Mouse (Mus musculus) neural tube, embryonic 12.5 days (tissue): ENCODE results near the gene Nptxr. TPM values are rescaled to one million over a fixed set of nuclear protein-coding genes. Genes with fewer than 3 reads are reported as not detected.

Experiments used
- ATAC-seq: fragments of 200-750 bp; cut with Nextera tagmentation; 2 replicates; pipeline ENCODE4 v1.8.0; 2017; ENCODE audit warnings: low read depth, mild to moderate bottlenecking, moderate TSS enrichment, moderate library complexity; ENCODE audit not compliant: low FRiP score
- H3K27ac ChIP-seq: fragments of 300-500 bp; sonication (generic); 2 replicates; pipeline ENCODE4 v1.5.1; 2016
- H3K27me3 ChIP-seq: fragments of 300-500 bp; sonication (generic); replicated peaks from 2 replicates; pipeline ENCODE4 v1.6.1; 2016; ENCODE audit warnings: mild to moderate bottlenecking
- H3K36me3 ChIP-seq: fragments of 300-500 bp; sonication (generic); 2 replicates; pipeline ENCODE4 v1.6.1; 2016; ENCODE audit warnings: mild to moderate bottlenecking
- H3K4me1 ChIP-seq: fragments of 300-500 bp; sonication (generic); 2 replicates; pipeline ENCODE4 v1.6.1; 2016
- H3K4me2 ChIP-seq: fragments of 300-500 bp; sonication (generic); replicated peaks from 2 replicates; pipeline ENCODE4 v1.6.1; 2016; ENCODE audit warnings: mild to moderate bottlenecking
- H3K4me3 ChIP-seq: fragments of 300-500 bp; sonication (generic); 2 replicates; pipeline ENCODE4 v1.5.1; 2016
- H3K9ac ChIP-seq: fragments of 300-500 bp; sonication (generic); 2 replicates; pipeline ENCODE4 v1.6.1; 2016; ENCODE audit warnings: mild to moderate bottlenecking
- H3K9me3 ChIP-seq: fragments of 300-500 bp; sonication (generic); 2 replicates; pipeline ENCODE4 v1.6.1; 2016; ENCODE audit warnings: mild to moderate bottlenecking
- WGBS: fragments of 180-500 bp; shearing (Covaris S2); methylation state at CpG from one replicate; pipeline ENCODE4 v1.1.7; 2016; 5-methylcytosine and 5-hydroxymethylcytosine counted together
- polyA plus RNA-seq: library from polyadenylated mRNA; unstranded; fragments of >200 nt; fragmentation: Nextera tagmentation; extraction: Ambion mirVana; gene quantifications from 2 replicates; pipeline ENCODE4 v1.2.1, GENCODE M21; 2016

The Nptxr gene
- polyA plus RNA-seq, 1 experiment from 2014 or later = 13.6 TPM

- Histone ChIP-seq H3K4me1 (peaks cover 74% of the 10 kb centered on the region), H3K9ac (0 out of 2 replicates have a peak overlapping the region, but pooled peaks have one; percentile 29), H3K4me2 (peak overlapping the region; percentile 49), H3K4me3 (no peak overlapping the region), H3K36me3 (peaks cover 44% of the 10 kb centered on the region), H3K27ac (no peak overlapping the region), H3K27me3 (no peaks in the 10 kb centered on the region), H3K9me3 (no peaks in the 10 kb centered on the region)
- no peak for ATAC-seq
- 60% methylated on average over 5 of the region's 5 CpGs for WGBS
Observed at GRCm38 (mm10) chr15:79829431-79829830, 24.9 kb upstream of the Nptxr start.

GRCm38 (mm10) chr15:79828366-79829035, 23.9 kb upstream of the Nptxr start:
- no peak overlapping the region for H3K27ac ChIP-seq
- 51% methylated on average over 46 of the region's 46 CpGs for WGBS
- no peaks in the 10 kb centered on the region for H3K27me3 ChIP-seq
- H3K4me1 ChIP-seq = peaks cover 74% of the 10 kb centered on the region
- H3K9ac ChIP-seq = 0 out of 2 replicates have a peak overlapping the region, but pooled peaks have one; percentile 30
- peak overlapping the region; percentile 5; the same call in 1 of the 2 replicates for H3K4me3 ChIP-seq
- H3K4me2 ChIP-seq = peak overlapping the region; percentile 49
- H3K9me3 ChIP-seq = no peaks in the 10 kb centered on the region
- peaks cover 48% of the 10 kb centered on the region for H3K36me3 ChIP-seq
- ATAC-seq = no peak

GRCm38 (mm10) chr15:79827778-79828210, 23.2 kb upstream of the Nptxr start:
- Histone ChIP-seq H3K4me3 (no peak overlapping the region), H3K9me3 (no peaks in the 10 kb centered on the region), H3K36me3 (peaks cover 55% of the 10 kb centered on the region), H3K27ac (no peak overlapping the region), H3K9ac (peak overlapping the region; percentile 17; the same call in 1 of the 2 replicates), H3K4me1 (peaks cover 68% of the 10 kb centered on the region), H3K4me2 (peak overlapping the region; percentile 49; the same call in 1 of the 2 replicates), H3K27me3 (no peaks in the 10 kb centered on the region)
- no peak for ATAC-seq
- 92% methylated on average over 11 of the region's 11 CpGs for WGBS

GRCm38 (mm10) chr15:79827061-79827777, 22.7 kb upstream of the Nptxr start:
- H3K27ac ChIP-seq = no peak overlapping the region
- no peaks in the 10 kb centered on the region for H3K9me3 ChIP-seq
- H3K36me3 ChIP-seq = peaks cover 58% of the 10 kb centered on the region
- WGBS = 92% methylated on average over 14 of the region's 14 CpGs
- H3K4me3 ChIP-seq = peak overlapping the region; percentile 7; the same call in 1 of the 2 replicates
- no peaks in the 10 kb centered on the region for H3K27me3 ChIP-seq
- H3K4me1 ChIP-seq = peaks cover 62% of the 10 kb centered on the region
- H3K9ac ChIP-seq = peak overlapping the region; percentile 17; the same call in 1 of the 2 replicates
- ATAC-seq = no peak
- no peak overlapping the region; the same call in 1 of the 2 replicates for H3K4me2 ChIP-seq

GRCm38 (mm10) chr15:79826221-79826935, 21.8 kb upstream of the Nptxr start:
- no peaks in the 10 kb centered on the region for H3K27me3 ChIP-seq
- H3K4me2 ChIP-seq = no peak overlapping the region
- 0 out of 2 replicates have a peak overlapping the region, but pooled peaks have one; percentile 13 for H3K9ac ChIP-seq
- WGBS = 88% methylated on average over 9 of the region's 9 CpGs
- ATAC-seq = no peak
- peaks cover 52% of the 10 kb centered on the region for H3K36me3 ChIP-seq
- H3K4me1 ChIP-seq = peaks cover 55% of the 10 kb centered on the region
- H3K9me3 ChIP-seq = no peaks in the 10 kb centered on the region
- no peak overlapping the region for H3K4me3 ChIP-seq
- no peak overlapping the region for H3K27ac ChIP-seq

GRCm38 (mm10) chr15:79825146-79825825, 20.7 kb upstream of the Nptxr start:
- Histone ChIP-seq H3K4me1 (peaks cover 51% of the 10 kb centered on the region), H3K9me3 (no peaks in the 10 kb centered on the region), H3K4me2 (no peak overlapping the region), H3K9ac (no peak overlapping the region), H3K27me3 (no peaks in the 10 kb centered on the region), H3K27ac (no peak overlapping the region), H3K4me3 (no peak overlapping the region), H3K36me3 (peaks cover 51% of the 10 kb centered on the region)
- no peak for ATAC-seq
- 55% methylated on average over 14 of the region's 14 CpGs for WGBS

- Histone ChIP-seq H3K36me3 (peaks cover 50% of the 10 kb centered on the region), H3K27me3 (no peaks in the 10 kb centered on the region), H3K4me2 (no peak overlapping the region), H3K4me1 (peaks cover 36% of the 10 kb centered on the region), H3K27ac (no peak overlapping the region), H3K4me3 (no peak overlapping the region), H3K9ac (no peak overlapping the region), H3K9me3 (no peaks in the 10 kb centered on the region)
- WGBS = 71% methylated on average over 19 of the region's 19 CpGs
- ATAC-seq = no peak
Observed at GRCm38 (mm10) chr15:79823588-79824280, 19.2 kb upstream of the Nptxr start.

GRCm38 (mm10) chr15:79822265-79823199, 18.0 kb upstream of the Nptxr start:
- Histone ChIP-seq H3K9ac (no peak overlapping the region), H3K4me2 (no peak overlapping the region), H3K4me1 (peaks cover 26% of the 10 kb centered on the region), H3K27me3 (no peaks in the 10 kb centered on the region), H3K36me3 (peaks cover 38% of the 10 kb centered on the region), H3K27ac (no peak overlapping the region), H3K9me3 (no peaks in the 10 kb centered on the region), H3K4me3 (no peak overlapping the region)
- 77% methylated on average over 13 of the region's 13 CpGs for WGBS
- ATAC-seq = no peak

GRCm38 (mm10) chr15:79818325-79818724, 13.8 kb upstream of the Nptxr start:
- peaks cover 8% of the 10 kb centered on the region for H3K36me3 ChIP-seq
- no peak overlapping the region for H3K9ac ChIP-seq
- no peak overlapping the region for H3K27ac ChIP-seq
- H3K4me2 ChIP-seq = no peak overlapping the region
- 89% methylated on average over 4 of the region's 4 CpGs for WGBS
- no peaks in the 10 kb centered on the region for H3K4me1 ChIP-seq
- no peaks in the 10 kb centered on the region for H3K9me3 ChIP-seq
- ATAC-seq = no peak
- H3K4me3 ChIP-seq = no peak overlapping the region
- H3K27me3 ChIP-seq = no peaks in the 10 kb centered on the region

- Histone ChIP-seq H3K36me3 (no peaks in the 10 kb centered on the region), H3K4me1 (no peaks in the 10 kb centered on the region), H3K4me2 (no peak overlapping the region), H3K27me3 (no peaks in the 10 kb centered on the region; the same call in 1 of the 2 replicates), H3K9me3 (no peaks in the 10 kb centered on the region), H3K4me3 (no peak overlapping the region), H3K27ac (no peak overlapping the region), H3K9ac (no peak overlapping the region)
- ATAC-seq = no peak
- 54% methylated on average over 8 of the region's 8 CpGs for WGBS
Observed at GRCm38 (mm10) chr15:79813666-79814258, 9.2 kb upstream of the Nptxr start.
